Mouse (Mus musculus) MEL (cell line): Measurements from ENCODE around the gene Pls1. TPM values are rescaled to one million over a fixed set of nuclear protein-coding genes. Genes with fewer than 3 reads are reported as not detected.

Experiments used
- DNase-seq: peaks from one replicate; pipeline ENCODE4 v3.0.0; 2011; ENCODE audit warnings: low read depth, low spot score
- H3K27ac ChIP-seq: 2 replicates; pipeline ENCODE4 v1.5.1; 2012; ENCODE audit warnings: low read depth, mild to moderate bottlenecking, control low read depth, low read length, moderate library complexity; ENCODE audit not compliant: control insufficient read depth
- H3K27me3 ChIP-seq, 2 experiments: fragments of 150-350 bp in 1 of 2; sonication (generic) in 1 of 2; 2 replicates each; pipeline ENCODE4 v1.6.1; 2012; ENCODE audit warnings: low read length in 2 of 2, mild to moderate bottlenecking in 2 of 2, improper control_type of control experiment in 1 of 2, moderate library complexity in 1 of 2; ENCODE audit not compliant: insufficient read depth in 2 of 2, control insufficient read depth in 1 of 2
- H3K36me3 ChIP-seq, 2 experiments: 2 replicates each; pipeline ENCODE4 v1.6.1; 2012 to 2014; ENCODE audit warnings: low read length in 2 of 2, improper control_type of control experiment in 1 of 2, inconsistent platforms in 1 of 2, mild to moderate bottlenecking in 1 of 2; ENCODE audit not compliant: insufficient read depth in 2 of 2, control insufficient read depth in 1 of 2
- H3K4me1 ChIP-seq, 2 experiments: fragments of 150-350 bp in 1 of 2; sonication (generic) in 1 of 2; 2 replicates each; pipeline ENCODE4 v1.6.1; 2012; ENCODE audit warnings: low read length in 2 of 2, improper control_type of control experiment in 1 of 2, mild to moderate bottlenecking in 1 of 2; ENCODE audit not compliant: insufficient read depth in 2 of 2, control insufficient read depth in 1 of 2
- H3K4me3 ChIP-seq, 2 experiments: fragments of 150-350 bp in 1 of 2; sonication (generic) in 1 of 2; 2 replicates each; pipeline ENCODE4 v1.5.1; 2012; ENCODE audit warnings: low read depth in 2 of 2, low read length in 2 of 2, mild to moderate bottlenecking in 2 of 2, moderate library complexity in 2 of 2, control low read depth in 1 of 2, improper control_type of control experiment in 1 of 2; ENCODE audit not compliant: control insufficient read depth in 1 of 2, insufficient read depth in 1 of 2
- H3K79me2 ChIP-seq: 2 replicates; pipeline ENCODE4 v1.6.1; 2012; ENCODE audit warnings: mild to moderate bottlenecking, low read length, moderate library complexity; ENCODE audit not compliant: control insufficient read depth, poor library complexity, insufficient read depth
- H3K9ac ChIP-seq: 2 replicates; pipeline ENCODE4 v1.6.1; 2012; ENCODE audit warnings: low read depth, mild to moderate bottlenecking, control low read depth, low read length, moderate library complexity; ENCODE audit not compliant: control insufficient read depth, poor library complexity, severe bottlenecking
- H3K9me3 ChIP-seq: fragments of 150-350 bp; sonication (generic); replicated peaks from 2 replicates; pipeline ENCODE4 v1.6.1; 2012; ENCODE audit warnings: mild to moderate bottlenecking, low read length, improper control_type of control experiment, moderate library complexity; ENCODE audit not compliant: insufficient read depth
- BHLHE40 ChIP-seq: IDR thresholded peaks from 2 replicates; pipeline ENCODE4 v1.6.1; 2012; ENCODE audit warnings: low read depth, mild to moderate bottlenecking, inconsistent platforms, low read length, improper control_type of control experiment, borderline replicate concordance
- CHD1 ChIP-seq: IDR thresholded peaks from 2 replicates; pipeline ENCODE4 v1.6.1; 2012; ENCODE audit warnings: low read depth, mild to moderate bottlenecking, inconsistent platforms, low read length, improper control_type of control experiment
- CTCF ChIP-seq, 3 experiments: IDR thresholded peaks in 2 of 3; conservative IDR thresholded peaks in 1 of 3; 2 replicates each; pipeline ENCODE4 v1.5.1; 2011 to 2012; ENCODE audit warnings: low read length in 3 of 3, low read depth in 2 of 3, mild to moderate bottlenecking in 2 of 3, improper control_type of control experiment in 1 of 3, inconsistent platforms in 1 of 3, mixed read lengths in 1 of 3, moderate library complexity in 1 of 3; ENCODE audit not compliant: control insufficient read depth in 1 of 3, insufficient read depth in 1 of 3, poor library complexity in 1 of 3, severe bottlenecking in 1 of 3
- E2F4 ChIP-seq: IDR thresholded peaks from 2 replicates; pipeline ENCODE4 v1.6.1; 2011; ENCODE audit warnings: low read depth, low read length, improper control_type of control experiment, borderline replicate concordance
- ELF1 ChIP-seq: IDR thresholded peaks from 2 replicates; pipeline ENCODE4 v1.6.1; 2014; ENCODE audit warnings: low read depth, mild to moderate bottlenecking, inconsistent platforms, low read length, improper control_type of control experiment, moderate library complexity
- EP300 ChIP-seq, 2 experiments: IDR thresholded peaks; 2 replicates each; pipeline ENCODE4 v1.6.1; 2011; ENCODE audit warnings: improper control_type of control experiment in 2 of 2, low read length in 2 of 2, low read depth in 1 of 2, mild to moderate bottlenecking in 1 of 2
- GABPA ChIP-seq: IDR thresholded peaks from 2 replicates; pipeline ENCODE4 v1.6.1; 2012; ENCODE audit warnings: low read depth, mild to moderate bottlenecking, inconsistent platforms, low read length, improper control_type of control experiment, moderate library complexity
- GATA1 ChIP-seq: IDR thresholded peaks from 2 replicates; pipeline ENCODE4 v1.6.1; 2011; ENCODE audit warnings: low read depth, low read length, improper control_type of control experiment
- HCFC1 ChIP-seq: IDR thresholded peaks from 2 replicates; pipeline ENCODE4 v1.6.1; 2012; ENCODE audit warnings: low read depth, mild to moderate bottlenecking, inconsistent platforms, low read length, improper control_type of control experiment, moderate library complexity
- MAFK ChIP-seq: IDR thresholded peaks from 2 replicates; pipeline ENCODE4 v1.6.1; 2011; ENCODE audit warnings: low read depth, mild to moderate bottlenecking, low read length, improper control_type of control experiment, borderline replicate concordance
- MAZ ChIP-seq: IDR thresholded peaks from 2 replicates; pipeline ENCODE4 v1.6.1; 2012; ENCODE audit warnings: low read depth, mild to moderate bottlenecking, inconsistent platforms, low read length, improper control_type of control experiment
- MXI1 ChIP-seq: IDR thresholded peaks from 2 replicates; pipeline ENCODE4 v1.6.1; 2011; ENCODE audit warnings: mild to moderate bottlenecking, low read depth, low read length, improper control_type of control experiment
- MYB ChIP-seq: IDR thresholded peaks from 2 replicates; pipeline ENCODE4 v1.6.1; 2011; ENCODE audit warnings: mild to moderate bottlenecking, low read depth, low read length, improper control_type of control experiment
- MYC ChIP-seq: IDR thresholded peaks from 2 replicates; pipeline ENCODE4 v1.6.1; 2011; ENCODE audit warnings: low read depth, mild to moderate bottlenecking, low read length, improper control_type of control experiment, moderate library complexity
- NELFE ChIP-seq: IDR thresholded peaks from 2 replicates; pipeline ENCODE4 v1.6.1; 2011; ENCODE audit warnings: low read depth, low read length, improper control_type of control experiment
- RAD21 ChIP-seq: IDR thresholded peaks from 2 replicates; pipeline ENCODE4 v1.6.1; 2011; ENCODE audit warnings: mild to moderate bottlenecking, low read depth, low read length, improper control_type of control experiment
- RCOR1 ChIP-seq: IDR thresholded peaks from 2 replicates; pipeline ENCODE4 v1.6.1; 2012; ENCODE audit warnings: low read depth, mild to moderate bottlenecking, inconsistent platforms, low read length, improper control_type of control experiment
- SIN3A ChIP-seq: IDR thresholded peaks from 2 replicates; pipeline ENCODE4 v1.6.1; 2012; ENCODE audit warnings: low read length, improper control_type of control experiment, inconsistent platforms
- SMC3 ChIP-seq: IDR thresholded peaks from 2 replicates; pipeline ENCODE4 v1.6.1; 2011; ENCODE audit warnings: low read depth, low read length, improper control_type of control experiment
- TBP ChIP-seq: IDR thresholded peaks from 2 replicates; pipeline ENCODE4 v1.8.0; 2011; ENCODE audit warnings: low read depth, low read length, improper control_type of control experiment
- ZC3H11A ChIP-seq: IDR thresholded peaks from 2 replicates; pipeline ENCODE4 v1.6.1; 2012; ENCODE audit warnings: low read depth, mild to moderate bottlenecking, inconsistent platforms, low read length, improper control_type of control experiment
- ZKSCAN1 ChIP-seq: IDR thresholded peaks from 2 replicates; pipeline ENCODE4 v1.6.1; 2012; ENCODE audit warnings: low read depth, mild to moderate bottlenecking, inconsistent platforms, low read length, improper control_type of control experiment, moderate library complexity
- ZNF384 ChIP-seq: IDR thresholded peaks from 2 replicates; pipeline ENCODE4 v1.6.1; 2012; ENCODE audit warnings: low read depth, mild to moderate bottlenecking, inconsistent platforms, low read length, improper control_type of control experiment
- polyA plus RNA-seq, 2 experiments: library from polyadenylated mRNA; stranded (reverse) in 1 of 2; unstranded in 1 of 2; fragments of >175 nt in 1 of 2; fragments of >200 nt in 1 of 2; gene quantifications; 2 replicates each; pipeline versions ENCODE4 v1.2.1 to v1.2.4; 2012; ENCODE audit warnings: low replicate concordance in 2 of 2, low read depth in 1 of 2; ENCODE audit not compliant: insufficient read length in 2 of 2, insufficient read depth in 1 of 2, missing spikeins in 1 of 2
- total RNA-seq: library from RNA; depleted of rRNA; stranded (reverse); fragments of 300-350 nt; gene quantifications from 2 replicates; pipeline ENCODE4 v1.2.3, GENCODE M21; 2012

Pls1 gene
- total and polyA plus RNA-seq, 3 experiments: 0.04 TPM; not detected in 2

DNA sequence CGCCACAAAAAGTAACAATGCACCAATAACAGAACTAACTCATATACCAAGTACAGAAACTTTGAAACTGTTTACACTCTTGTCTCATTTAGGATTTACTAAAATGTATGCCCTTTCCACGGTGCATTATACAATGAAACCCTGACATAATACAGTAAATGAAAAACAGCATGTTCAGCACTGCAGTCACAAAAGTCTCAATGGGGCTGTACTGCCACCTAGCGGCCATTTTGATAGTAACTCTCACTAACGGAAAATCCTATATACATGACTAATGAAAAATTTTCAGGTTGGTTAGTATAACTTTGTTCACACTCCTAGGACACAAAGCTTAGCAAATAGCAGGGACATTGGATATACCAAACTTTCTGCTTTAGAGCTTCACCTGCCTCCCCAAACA, 7.8 kb upstream of the Pls1 start:
- H3K9me3 ChIP-seq: no peaks in the 10 kb centered on the region
- 0 out of 4 replicates have a peak, but pooled peaks cover 0 to 3% of the 10 kb centered on the region in 2 experiments for H3K4me1 ChIP-seq
- peak overlapping the region; percentile 25; the same call in 1 of the 2 replicates for H3K9ac ChIP-seq
- no peaks in the 10 kb centered on the region for H3K36me3 ChIP-seq
- peaks cover 4% of the 10 kb centered on the region for H3K79me2 ChIP-seq
- peak; percentile 89 for TF ChIP-seq ZC3H11A
- TF ChIP-seq MAZ: 0 out of 2 replicates have a peak, but pooled peaks have one; percentile 23
- no peak for TF ChIP-seq ELF1
- TF ChIP-seq NELFE: no peak
- TF ChIP-seq RAD21: peak; percentile 97
- TF ChIP-seq MAFK: peak; percentile 95
- no peak for TF ChIP-seq ZKSCAN1
- no peak for TF ChIP-seq RCOR1
- TF ChIP-seq SIN3A: peak; percentile 66; the same call in 1 of the 2 replicates
- TF ChIP-seq ZNF384: peak; percentile 41; the same call in 1 of the 2 replicates
- no peak; the same call in 1 of the 2 replicates for TF ChIP-seq MXI1
- TF ChIP-seq MYB: peak; percentile 66
- peak; percentile 75; the same call in 1 of the 2 replicates for TF ChIP-seq MYC
- peak; percentile 80 for TF ChIP-seq SMC3
- peak; percentile 66 to 93 (median 79) for TF ChIP-seq CTCF (IDR thresholded peaks at IDR 0.05 in 2 of 3, conservative IDR thresholded peaks at IDR 0.05 in 1 of 3; ENCODE audit: control insufficient read depth in 1 of 3, insufficient read depth in 1 of 3, low read depth in 2 of 3, low read length in 3 of 3, poor library complexity in 1 of 3, severe bottlenecking in 1 of 3)
- TF ChIP-seq TBP: no peak
- no peak for TF ChIP-seq GABPA
- TF ChIP-seq BHLHE40: 0 out of 2 replicates have a peak, but pooled peaks have one; percentile 40
- no peak for TF ChIP-seq GATA1
- 0 out of 4 replicates have a peak, but pooled peaks of 1 of the 2 experiments have one; percentile 36 for TF ChIP-seq EP300 (IDR thresholded peaks at IDR 0.05; ENCODE audit: low read depth in 1 of 2, low read length in 2 of 2)
- no peak for TF ChIP-seq CHD1
- no peak overlapping the region; the same call in 1 of the 2 replicates for H3K27ac ChIP-seq
- H3K27me3 ChIP-seq: no peaks in the 10 kb centered on the region
- no peak overlapping the region for H3K4me3 ChIP-seq
- DNase-seq: peak; percentile 89

- Histone ChIP-seq H3K4me1 (0 out of 4 replicates have a peak, but pooled peaks cover 0 to 3% of the 10 kb centered on the region in 2 experiments), H3K4me3 (no peak overlapping the region), H3K27ac (no peak overlapping the region), H3K9ac (no peak overlapping the region), H3K27me3 (no peaks in the 10 kb centered on the region), H3K36me3 (no peaks in the 10 kb centered on the region), H3K9me3 (no peaks in the 10 kb centered on the region), H3K79me2 (no peaks in the 10 kb centered on the region)
- no peak for TF ChIP-seq SMC3
- no peak for TF ChIP-seq SIN3A
- no peak for TF ChIP-seq E2F4
- TF ChIP-seq HCFC1: no peak
- TF ChIP-seq BHLHE40: no peak
- TF ChIP-seq TBP: no peak
- no peak for DNase-seq
These were observed 6.6 kb upstream of the Pls1 start for GRCm38 (mm10) chr9:95851671-95852070.
